Mouse (Mus musculus) kidney, embryonic 14.5 days (tissue): ENCODE measurements around the gene Olfr654. TPM values are rescaled to one million over a fixed set of nuclear protein-coding genes. Genes with fewer than 3 reads are reported as not detected.

Experiments used
- ATAC-seq: fragments of 200-750 bp; cut with Nextera tagmentation; 2 replicates; pipeline ENCODE4 v1.8.0; 2017; ENCODE audit warnings: moderate number of reproducible peaks, mild to moderate bottlenecking, moderate TSS enrichment, moderate library complexity; ENCODE audit not compliant: low FRiP score, low TSS enrichment
- H3K27ac ChIP-seq: fragments of 300-500 bp; sonication (generic); 2 replicates; pipeline ENCODE4 v1.5.1; 2014; ENCODE audit warnings: low read depth, mild to moderate bottlenecking, low read length, moderate library complexity, mixed read lengths
- H3K27me3 ChIP-seq: fragments of 300-500 bp; sonication (generic); 2 replicates; pipeline ENCODE4 v1.6.1; 2014; ENCODE audit warnings: mild to moderate bottlenecking, low read length; ENCODE audit not compliant: control insufficient read depth, insufficient read depth
- H3K36me3 ChIP-seq: fragments of 300-500 bp; sonication (generic); 2 replicates; pipeline ENCODE4 v1.6.1; 2014; ENCODE audit warnings: low read length, mixed read lengths; ENCODE audit not compliant: control insufficient read depth, insufficient read depth
- H3K4me1 ChIP-seq: fragments of 300-500 bp; sonication (generic); 2 replicates; pipeline ENCODE4 v1.6.1; 2014; ENCODE audit warnings: low read length, mixed read lengths; ENCODE audit not compliant: control insufficient read depth, insufficient read depth
- H3K4me2 ChIP-seq: fragments of 300-500 bp; sonication (generic); replicated peaks from 2 replicates; pipeline ENCODE4 v1.6.1; 2014; ENCODE audit warnings: low read depth, mild to moderate bottlenecking, low read length
- H3K4me3 ChIP-seq: fragments of 300-500 bp; sonication (generic); 2 replicates; pipeline ENCODE4 v1.5.1; 2014; ENCODE audit warnings: mild to moderate bottlenecking, low read length
- H3K9ac ChIP-seq: fragments of 300-500 bp; sonication (generic); 2 replicates; pipeline ENCODE4 v1.6.1; 2014; ENCODE audit warnings: low read depth, mild to moderate bottlenecking, low read length, moderate library complexity
- H3K9me3 ChIP-seq: fragments of 300-500 bp; sonication (generic); 2 replicates; pipeline ENCODE4 v1.6.1; 2016; ENCODE audit warnings: low read length; ENCODE audit not compliant: control insufficient read depth
- WGBS: fragments of 180-500 bp; shearing (Covaris S2); extraction: QIAGEN DNeasy Blood & Tissue Kit; methylation state at CpG from one replicate; pipeline ENCODE4 v1.1.7; 2014; 5-methylcytosine and 5-hydroxymethylcytosine counted together
- polyA plus RNA-seq: library from polyadenylated mRNA; unstranded; fragments of >200 nt; fragmentation: Nextera tagmentation; extraction: Ambion mirVana; gene quantifications from 2 replicates; pipeline ENCODE4 v1.2.1, GENCODE M21; 2014

The Olfr654 gene
- not detected in 2 replicates for polyA plus RNA-seq

DNA sequence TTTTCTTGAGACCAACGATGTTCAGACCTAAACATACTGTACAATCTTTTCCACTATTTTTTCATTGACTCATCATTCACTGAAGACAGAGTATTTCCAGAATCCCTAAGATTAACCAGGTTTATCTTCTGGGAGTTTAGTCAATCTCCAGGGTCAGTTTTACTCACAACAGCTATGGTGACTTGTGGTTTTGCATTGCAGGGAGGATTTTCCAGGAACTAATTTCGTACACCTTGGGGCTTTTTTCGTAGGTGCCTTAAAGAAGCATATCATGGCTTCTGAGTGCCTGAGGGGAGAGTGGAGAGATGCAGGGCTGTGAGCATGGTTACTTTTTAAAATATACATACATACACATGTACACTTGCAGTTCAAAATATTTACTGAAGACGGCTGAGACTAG lies at the start of gene Olfr654:
Gene Olfr654 (plus strand): TSS at position 301 of the 400 bp plus-strand sequence.
- H3K4me2 ChIP-seq, result no peak within 1 kb of the TSS
- H3K36me3 ChIP-seq, result no peaks in the 10 kb centered on the region
- no peaks in the 10 kb centered on the region for H3K4me1 ChIP-seq
- no peaks in the 10 kb centered on the region for H3K27me3 ChIP-seq
- H3K9ac ChIP-seq, result no peak within 1 kb of the TSS
- ATAC-seq, result no peak
- no peak within 1 kb of the TSS for H3K4me3 ChIP-seq
- WGBS, result 93% methylated on average over 4 of the region's 4 CpGs
- no peaks in the 10 kb centered on the region for H3K9me3 ChIP-seq
- H3K27ac ChIP-seq, result no peak within 1 kb of the TSS

DNA sequence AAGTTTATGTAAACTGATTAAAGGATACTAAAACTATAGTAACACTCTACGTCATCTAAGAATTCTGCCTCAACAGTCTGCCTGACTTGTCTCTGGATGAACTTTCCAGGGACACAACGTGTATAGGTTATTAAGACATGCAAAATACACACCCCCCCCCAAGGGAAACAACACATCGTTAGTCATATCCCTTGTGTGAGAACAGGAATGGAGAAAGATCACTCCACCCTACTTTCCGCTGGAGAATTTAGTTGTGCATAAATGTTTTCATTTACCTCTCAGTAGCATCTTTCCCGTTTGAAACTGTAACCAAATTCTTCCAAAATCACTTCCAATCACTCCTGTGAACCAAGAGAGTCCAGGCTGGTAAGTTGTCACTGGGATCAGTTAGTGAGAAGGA lies 37.0 kb upstream of the Olfr654 start, which contains the start of gene Olfr651:
Gene Olfr651 (plus strand): TSS at position 301 of the 400 bp plus-strand sequence.
- no peaks in the 10 kb centered on the region for H3K9me3 ChIP-seq
- H3K4me3 ChIP-seq, result no peak within 1 kb of the TSS
- no peak within 1 kb of the TSS for H3K9ac ChIP-seq
- no peaks in the 10 kb centered on the region for H3K27me3 ChIP-seq
- H3K4me1 ChIP-seq, result no peaks in the 10 kb centered on the region
- no peak within 1 kb of the TSS for H3K4me2 ChIP-seq
- no peaks in the 10 kb centered on the region for H3K36me3 ChIP-seq
- H3K27ac ChIP-seq, result no peak within 1 kb of the TSS
- WGBS, result 81% methylated on average over 5 of the region's 5 CpGs
- ATAC-seq, result no peak

DNA sequence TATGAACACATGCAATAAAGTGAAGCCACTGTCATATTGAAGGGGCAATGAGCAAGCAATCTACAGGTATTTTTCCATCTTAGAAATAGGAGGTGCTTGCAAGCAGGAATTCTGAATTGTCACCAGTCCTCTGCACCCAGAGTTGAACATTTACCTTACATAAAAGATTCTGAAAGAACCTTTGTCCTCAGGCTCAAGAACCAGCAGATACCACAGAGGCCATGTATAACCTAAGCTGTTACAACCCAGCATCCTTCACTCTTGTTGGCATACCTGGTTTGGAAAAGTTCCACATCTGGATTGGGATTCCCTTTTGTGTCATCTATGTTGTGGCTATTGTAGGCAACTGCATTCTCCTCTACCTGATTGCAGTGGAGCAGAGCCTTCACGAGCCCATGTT lies 34.1 kb upstream of the Olfr654 start:
- WGBS, result 77% methylated on average over 1 of the region's 1 CpGs
- H3K36me3 ChIP-seq, result no peaks in the 10 kb centered on the region
- H3K9me3 ChIP-seq, result no peaks in the 10 kb centered on the region
- no peak overlapping the region for H3K27ac ChIP-seq
- H3K9ac ChIP-seq, result no peak overlapping the region
- no peaks in the 10 kb centered on the region for H3K27me3 ChIP-seq
- no peaks in the 10 kb centered on the region for H3K4me1 ChIP-seq
- no peak overlapping the region for H3K4me2 ChIP-seq
- H3K4me3 ChIP-seq, result no peak overlapping the region
- no peak for ATAC-seq

DNA sequence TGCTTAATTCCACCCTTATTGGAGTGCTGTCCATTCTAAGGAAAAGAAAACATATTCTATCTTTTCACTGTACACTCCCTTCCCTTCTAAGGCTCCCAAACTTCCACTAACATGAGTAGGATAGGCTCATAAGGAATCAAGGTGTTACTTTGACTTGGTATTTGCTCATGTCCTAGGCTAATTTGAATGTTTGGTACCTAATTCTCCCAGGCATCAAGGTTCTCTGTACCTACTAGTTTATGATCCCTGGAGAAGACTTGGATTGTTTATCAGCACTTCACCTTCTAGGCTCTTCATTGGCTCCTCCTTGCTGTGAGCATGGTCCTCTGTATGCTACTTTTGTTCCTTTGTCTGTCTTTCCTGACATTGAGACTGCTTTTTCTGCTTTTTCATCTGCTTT lies 26.2 kb upstream of the Olfr654 start, which contains the start of gene Olfr652:
Gene Olfr652 (plus strand): TSS at position 301 of the 400 bp plus-strand sequence.
- no peaks in the 10 kb centered on the region for H3K36me3 ChIP-seq
- H3K9ac ChIP-seq, result no peak within 1 kb of the TSS
- H3K27ac ChIP-seq, result no peak within 1 kb of the TSS
- H3K4me3 ChIP-seq, result no peak within 1 kb of the TSS
- no peaks in the 10 kb centered on the region for H3K9me3 ChIP-seq
- H3K4me1 ChIP-seq, result no peaks in the 10 kb centered on the region
- H3K4me2 ChIP-seq, result no peak within 1 kb of the TSS
- H3K27me3 ChIP-seq, result no peaks in the 10 kb centered on the region
- ATAC-seq, result no peak

DNA sequence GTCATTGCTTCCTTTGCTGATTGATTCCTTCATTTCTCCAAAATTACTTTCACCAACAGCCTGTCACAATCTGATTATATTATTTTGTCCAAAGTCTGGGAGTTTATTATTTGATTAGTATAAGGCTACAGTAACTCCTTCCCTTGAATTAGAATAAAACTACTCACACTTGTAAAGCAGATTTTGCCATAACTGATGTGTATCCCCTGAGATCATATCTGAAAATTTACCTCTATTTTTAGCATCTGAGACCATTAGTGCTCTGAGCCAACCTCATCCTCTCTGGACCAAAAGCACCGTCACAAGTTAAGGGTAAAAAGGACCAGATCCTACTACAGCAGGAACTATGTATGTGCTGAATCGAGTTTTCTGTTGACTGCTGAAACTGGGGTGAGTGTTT lies 9.8 kb upstream of the Olfr654 start, which contains the start of gene Olfr653:
Gene Olfr653 (plus strand): TSS at position 301 of the 400 bp plus-strand sequence.
- Histone ChIP-seq H3K36me3 (no peaks in the 10 kb centered on the region), H3K4me1 (no peaks in the 10 kb centered on the region), H3K9me3 (no peaks in the 10 kb centered on the region), H3K4me3 (no peak within 1 kb of the TSS), H3K27ac (no peak within 1 kb of the TSS), H3K9ac (no peak within 1 kb of the TSS), H3K4me2 (no peak within 1 kb of the TSS), H3K27me3 (no peaks in the 10 kb centered on the region)
- 77% methylated on average over 2 of the region's 2 CpGs for WGBS
- no peak for ATAC-seq

DNA sequence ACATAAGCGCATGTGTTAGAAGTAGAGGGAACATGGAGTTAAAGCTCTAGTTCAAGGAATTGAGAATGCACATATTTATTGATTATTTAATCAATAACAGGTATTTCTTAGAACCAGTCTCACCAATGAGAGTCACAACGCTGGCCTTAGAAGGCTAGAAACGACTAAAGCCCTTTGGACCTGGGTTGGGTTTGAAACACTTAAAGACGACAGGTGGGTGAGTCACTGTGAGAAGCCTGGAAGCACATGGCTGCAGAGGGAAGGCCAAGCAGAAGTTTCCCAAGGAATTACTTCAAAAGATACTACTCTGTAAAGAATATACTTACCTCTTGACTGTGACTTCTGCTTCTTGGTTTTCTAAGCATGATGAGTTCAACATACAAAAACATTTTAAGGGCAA lies 6.0 kb upstream of the Olfr654 start:
- no peak overlapping the region for H3K4me2 ChIP-seq
- H3K36me3 ChIP-seq, result no peaks in the 10 kb centered on the region
- no peak overlapping the region for H3K27ac ChIP-seq
- H3K4me3 ChIP-seq, result no peak overlapping the region
- H3K9me3 ChIP-seq, result no peaks in the 10 kb centered on the region
- no peaks in the 10 kb centered on the region for H3K27me3 ChIP-seq
- ATAC-seq, result no peak
- no peak overlapping the region for H3K9ac ChIP-seq
- H3K4me1 ChIP-seq, result no peaks in the 10 kb centered on the region
- 95% methylated on average over 4 of the region's 4 CpGs for WGBS

DNA sequence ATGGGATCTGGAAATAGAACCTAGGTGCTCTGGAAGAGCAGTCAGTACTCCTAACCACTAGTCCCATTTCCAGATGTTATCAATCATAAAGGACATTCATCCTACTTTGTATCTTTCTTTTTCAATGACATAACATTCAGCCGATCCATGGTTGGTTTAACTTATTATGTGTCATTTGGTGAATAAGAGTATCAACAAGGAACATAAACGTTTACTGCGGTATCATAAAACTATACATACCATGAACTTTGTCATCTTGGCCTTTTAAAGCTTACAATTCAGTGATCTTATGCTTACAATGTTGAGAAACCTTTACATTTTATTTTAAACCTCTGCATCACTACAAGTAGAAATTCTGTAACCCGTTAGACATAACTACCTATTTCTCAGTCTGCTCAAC lies 5.4 kb upstream of the Olfr654 start:
- Histone ChIP-seq H3K9me3 (no peaks in the 10 kb centered on the region), H3K4me1 (no peaks in the 10 kb centered on the region), H3K9ac (no peak overlapping the region), H3K36me3 (no peaks in the 10 kb centered on the region), H3K4me3 (no peak overlapping the region), H3K4me2 (no peak overlapping the region), H3K27ac (no peak overlapping the region), H3K27me3 (no peaks in the 10 kb centered on the region)
- ATAC-seq, result no peak
- WGBS, result 85% methylated on average over 4 of the region's 4 CpGs

DNA sequence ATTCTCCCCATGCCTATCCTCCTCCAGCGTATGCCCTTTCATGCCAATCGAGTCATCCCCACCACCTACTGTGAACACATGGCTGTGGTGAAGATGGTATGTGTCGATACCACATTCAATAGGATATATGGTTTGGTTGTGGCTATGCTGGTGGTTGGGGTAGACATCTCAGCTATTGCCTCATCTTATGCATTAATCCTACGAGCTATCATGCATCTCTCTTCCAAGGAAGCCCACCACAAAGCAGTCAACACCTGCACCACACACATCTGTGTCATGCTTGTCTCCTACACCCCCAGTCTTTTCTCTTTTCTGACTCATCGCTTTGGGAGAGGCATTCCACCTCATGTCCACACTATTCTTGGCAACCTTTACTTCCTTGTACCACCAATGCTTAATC lies 1.4 kb downstream of the Olfr654 start:
- WGBS, result 83% methylated on average over 5 of the region's 5 CpGs
- H3K36me3 ChIP-seq, result no peaks in the 10 kb centered on the region
- no peaks in the 10 kb centered on the region for H3K9me3 ChIP-seq
- no peaks in the 10 kb centered on the region for H3K4me1 ChIP-seq
- no peak overlapping the region for H3K9ac ChIP-seq
- no peak for ATAC-seq
- no peak overlapping the region for H3K4me3 ChIP-seq
- no peaks in the 10 kb centered on the region for H3K27me3 ChIP-seq
- no peak overlapping the region for H3K4me2 ChIP-seq
- H3K27ac ChIP-seq, result no peak overlapping the region

DNA sequence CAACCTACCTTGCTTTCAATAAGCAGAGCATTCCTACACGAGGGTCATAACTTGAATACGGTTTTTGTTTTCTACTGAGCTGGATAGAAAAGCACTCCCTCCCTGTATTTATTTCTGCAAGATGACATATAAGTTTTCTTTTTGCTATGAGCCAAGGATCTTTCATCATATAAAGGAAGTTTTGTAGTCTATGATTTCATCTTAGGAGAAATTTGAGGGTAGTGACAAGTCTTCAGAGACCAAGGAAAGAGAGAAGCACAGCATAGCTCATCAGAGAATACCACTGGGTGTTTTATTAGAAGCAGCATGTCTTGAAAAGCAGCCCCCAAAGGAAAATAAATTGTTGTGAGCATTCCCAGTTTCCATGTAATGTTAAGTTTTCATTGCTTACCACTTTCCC lies 14.9 kb downstream of the Olfr654 start, which contains the start of gene Olfr655:
Gene Olfr655 (minus strand): TSS at position 101 of the 400 bp plus-strand sequence.
- H3K27me3 ChIP-seq, result no peaks in the 10 kb centered on the region
- 92% methylated on average over 2 of the region's 2 CpGs for WGBS
- ATAC-seq, result no peak

More for the DNA sequence above, 14.9 kb downstream of the Olfr654 start, which contains the start of gene Olfr655:
- no peaks in the 10 kb centered on the region for H3K36me3 ChIP-seq
- H3K4me3 ChIP-seq, result no peak within 1 kb of the TSS
- no peak within 1 kb of the TSS for H3K4me2 ChIP-seq
- no peaks in the 10 kb centered on the region for H3K4me1 ChIP-seq
- H3K9ac ChIP-seq, result no peak within 1 kb of the TSS
- no peak within 1 kb of the TSS for H3K27ac ChIP-seq
- H3K9me3 ChIP-seq, result no peaks in the 10 kb centered on the region
